Mouse (Mus musculus): ENCODE data around the gene Hypk. TPM values are rescaled to one million over a fixed set of nuclear protein-coding genes. Genes with fewer than 3 reads are reported as not detected.
"Not testable (repeated sequence)": the region's sequence is repeated elsewhere in the genome, so short reads cannot be mapped to it uniquely, and the experiment has no call there.

Hypk gene
- polyA plus RNA-seq, 1 experiment from 2014 or later, result 54.3 TPM

DNA sequence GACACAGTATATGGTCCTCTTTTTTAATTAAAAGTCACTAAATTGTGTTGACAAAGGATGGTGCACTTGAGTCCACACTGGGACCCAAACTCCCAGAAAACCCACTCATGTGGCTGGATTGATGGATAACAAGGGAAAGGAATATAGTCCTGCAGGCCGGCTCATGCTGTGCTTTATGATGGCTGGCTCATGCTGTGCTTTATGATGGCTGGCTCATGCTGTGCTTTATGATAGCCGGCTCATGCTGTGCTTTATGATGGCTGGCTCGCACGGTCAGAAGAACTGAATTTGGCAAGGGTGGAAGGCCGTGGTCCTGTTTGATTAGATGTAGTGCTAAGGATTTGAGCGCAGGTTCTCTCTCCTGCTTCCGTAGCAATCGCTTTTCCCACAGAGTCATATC, 30.5 kb downstream of the Hypk start:
- Histone ChIP-seq H3K27me3 (ENCODE audit: insufficient read depth, low read length) (no peaks in the 10 kb centered on the region), H3K4me2 (ENCODE audit: low read depth, low read length) (no peak overlapping the region), H3K4me1 (ENCODE audit: insufficient read depth) (no peaks in the 10 kb centered on the region), H3K4me3 (ENCODE audit: low read depth, low read length) (no peak overlapping the region), H3K9ac (replicated peaks) (no peak overlapping the region), H3K36me3 (replicated peaks; ENCODE audit: insufficient read depth, low read length) (no peaks in the 10 kb centered on the region), H3K27ac (ENCODE audit: low read depth) (no peak overlapping the region), H3K9me3 (ENCODE audit: low read length) (no peaks in the 10 kb centered on the region)
- no peak for ATAC-seq
- no peak for TF ChIP-seq EP300 (IDR thresholded peaks at IDR 0.05; ENCODE audit: low read depth)
- no peak for TF ChIP-seq CTCF (IDR thresholded peaks at IDR 0.05; ENCODE audit: low read depth)
- DNase-seq, result no peak
- 76% methylated on average over 8 of the region's 8 CpGs for WGBS (ENCODE audit: insufficient replicate concordance)

GRCm38 (mm10) chr2:121484403-121484802, 31.3 kb downstream of the Hypk start:
- 82% methylated on average over 1 of the region's 2 CpGs for WGBS (ENCODE audit: insufficient replicate concordance)
- not testable (repeated sequence) for H3K4me3 ChIP-seq (ENCODE audit: low read depth, low read length); H3K4me2 ChIP-seq (ENCODE audit: low read depth, low read length); H3K36me3 ChIP-seq (replicated peaks; ENCODE audit: insufficient read depth, low read length); H3K27me3 ChIP-seq (ENCODE audit: insufficient read depth, low read length); H3K4me1 ChIP-seq (ENCODE audit: insufficient read depth); H3K27ac ChIP-seq (ENCODE audit: low read depth); H3K9ac ChIP-seq (replicated peaks); H3K9me3 ChIP-seq (ENCODE audit: low read length); DNase-seq; ATAC-seq

- H3K4me1 ChIP-seq (ENCODE audit: insufficient read depth); H3K4me3 ChIP-seq (ENCODE audit: low read depth, low read length); H3K27ac ChIP-seq (ENCODE audit: low read depth); H3K9ac ChIP-seq (replicated peaks); H3K9me3 ChIP-seq (ENCODE audit: low read length); ATAC-seq; H3K27me3 ChIP-seq (ENCODE audit: insufficient read depth, low read length); H3K36me3 ChIP-seq (replicated peaks; ENCODE audit: insufficient read depth, low read length); DNase-seq; H3K4me2 ChIP-seq (ENCODE audit: low read depth, low read length): not testable (repeated sequence)
- WGBS (ENCODE audit: insufficient replicate concordance), result 50% methylated on average over 1 of the region's 6 CpGs
These were observed 48.5 kb downstream of the Hypk start for GRCm38 (mm10) chr2:121501550-121501949.

DNA sequence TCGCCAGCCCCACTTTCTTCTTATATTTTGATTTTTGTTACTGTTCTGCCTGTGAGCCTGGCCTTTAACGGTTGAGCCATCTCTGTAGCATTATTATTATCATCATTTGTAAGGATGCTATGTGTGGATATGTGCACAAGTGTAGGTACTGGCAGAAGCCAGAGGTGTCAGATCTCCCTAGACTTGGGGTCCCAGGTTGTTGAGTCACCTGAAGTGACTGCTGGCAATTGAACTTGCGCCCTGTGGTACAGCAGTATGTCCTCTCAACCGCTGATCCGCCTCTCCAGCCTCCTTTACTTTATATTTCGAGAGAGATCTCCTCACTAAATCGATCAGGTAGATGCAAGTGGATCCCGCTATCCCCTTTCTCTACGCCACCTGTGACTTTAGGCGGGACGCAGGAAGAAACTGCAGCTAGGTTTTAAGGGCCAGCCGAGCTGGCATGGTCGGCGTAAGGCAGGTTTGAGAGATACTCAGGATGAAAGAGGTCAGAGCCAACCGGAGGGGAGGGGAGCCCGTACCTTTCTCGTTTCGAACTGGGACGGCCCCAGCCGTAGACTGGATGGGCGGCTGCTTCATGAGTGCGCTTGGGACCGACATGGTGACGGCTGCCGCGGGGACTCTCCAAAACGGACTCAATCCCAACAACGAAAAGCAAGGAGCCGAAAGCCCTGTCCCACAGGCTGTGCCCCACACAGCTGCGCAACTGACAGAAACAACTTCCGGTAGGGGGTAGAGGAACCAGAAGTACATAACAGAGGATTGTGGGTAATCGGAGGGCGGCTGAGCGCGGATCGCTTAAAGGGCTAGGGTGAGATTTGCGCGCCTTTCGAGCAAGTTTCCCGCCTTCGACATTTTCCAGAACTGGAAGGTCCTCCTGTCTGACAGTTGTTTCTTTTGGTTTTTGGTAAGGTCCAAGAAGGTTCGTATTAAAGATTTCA, 53.1 kb downstream of the Hypk start, which contains the start of the genes Mfap1a and Wdr76:
Mfap1a (minus strand) TSS at position 724 of the 941 bp plus-strand sequence.
Wdr76 (plus strand) TSS at position 782 of the 941 bp plus-strand sequence.
- WGBS (ENCODE audit: insufficient replicate concordance), result 3% methylated on average over 37 of the region's 42 CpGs
- DNase-seq (peak; percentile 88), ATAC-seq (peak; percentile 96)
- H3K27ac ChIP-seq (ENCODE audit: low read depth), result peak within 1 kb of the TSS; percentile 93
- H3K27me3 ChIP-seq (ENCODE audit: insufficient read depth, low read length); H3K9me3 ChIP-seq (ENCODE audit: low read length); H3K4me1 ChIP-seq (ENCODE audit: insufficient read depth); H3K36me3 ChIP-seq (replicated peaks; ENCODE audit: insufficient read depth, low read length): not testable (repeated sequence)
- H3K9ac ChIP-seq (replicated peaks), result peak within 1 kb of the TSS; percentile 78
- peak within 1 kb of the TSS; percentile 68 for H3K4me2 ChIP-seq (ENCODE audit: low read depth, low read length)
- peak within 1 kb of the TSS; percentile 61 for H3K4me3 ChIP-seq (ENCODE audit: low read depth, low read length)
- peak; percentile 58; the same call in 1 of the 2 replicates for TF ChIP-seq EP300 (IDR thresholded peaks at IDR 0.05; ENCODE audit: low read depth)

DNA sequence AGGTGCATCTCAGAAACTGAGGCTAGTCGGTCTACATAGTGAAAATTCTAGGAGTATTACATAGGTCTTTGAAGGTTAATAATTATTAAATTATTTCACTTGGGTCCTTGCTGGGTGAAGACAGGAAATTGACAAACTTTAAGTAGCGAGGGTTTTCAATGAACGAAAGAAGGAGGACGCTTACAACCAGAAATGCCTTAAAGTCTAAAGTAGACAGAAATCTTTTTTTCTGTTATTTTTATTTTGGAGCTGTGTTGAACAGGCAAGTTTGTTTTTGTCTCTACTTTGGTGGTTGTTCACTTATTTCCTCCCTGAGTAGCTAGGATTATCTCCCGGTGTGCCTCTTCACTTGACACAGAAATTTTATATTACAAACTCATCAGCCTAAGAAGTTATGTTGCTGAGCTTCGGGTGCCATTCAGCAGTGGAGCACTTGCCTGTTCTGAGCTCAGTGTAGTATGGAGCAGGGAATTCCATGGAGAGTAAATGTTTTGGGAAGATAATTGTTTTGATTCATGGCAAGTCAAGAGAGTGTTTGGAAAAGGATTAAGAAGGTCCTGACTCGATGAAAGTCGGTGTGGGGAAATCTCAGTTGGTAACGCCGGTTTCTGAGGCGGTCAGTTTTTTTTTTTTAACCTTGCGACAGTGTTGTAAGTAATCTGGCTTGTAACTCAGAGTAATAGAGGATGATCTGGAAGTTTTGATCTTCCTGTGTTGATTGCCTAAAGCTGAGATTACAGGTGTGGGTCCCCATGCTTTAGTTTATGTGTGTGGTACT, 54.3 kb downstream of the Hypk start:
- Histone ChIP-seq H3K4me2 (ENCODE audit: low read depth, low read length) (peak overlapping the region; percentile 68), H3K9ac (replicated peaks) (peak overlapping the region; percentile 53), H3K4me1 (ENCODE audit: insufficient read depth) (peaks cover 8% of the 10 kb centered on the region), H3K36me3 (replicated peaks; ENCODE audit: insufficient read depth, low read length) (peaks cover 13% of the 10 kb centered on the region), H3K4me3 (ENCODE audit: low read depth, low read length) (peak overlapping the region; percentile 61), H3K9me3 (ENCODE audit: low read length) (no peaks in the 10 kb centered on the region), H3K27me3 (ENCODE audit: insufficient read depth, low read length) (no peaks in the 10 kb centered on the region), H3K27ac (ENCODE audit: low read depth) (peak overlapping the region; percentile 93; the same call in 1 of the 2 replicates)
- 6% methylated on average over 12 of the region's 12 CpGs for WGBS (ENCODE audit: insufficient replicate concordance)
- no peak for ATAC-seq
- TF ChIP-seq EP300 (IDR thresholded peaks at IDR 0.05; ENCODE audit: low read depth) (no peak), CTCF (IDR thresholded peaks at IDR 0.05; ENCODE audit: low read depth) (no peak)
- no peak for DNase-seq

GRCm38 (mm10) chr2:121507951-121508330, 54.9 kb downstream of the Hypk start:
- peak overlapping the region; percentile 61 for H3K4me3 ChIP-seq (ENCODE audit: low read depth, low read length)
- DNase-seq (no peak), ATAC-seq (no peak)
- peaks cover 8% of the 10 kb centered on the region for H3K4me1 ChIP-seq (ENCODE audit: insufficient read depth)
- no peak overlapping the region for H3K27ac ChIP-seq (ENCODE audit: low read depth)
- H3K27me3 ChIP-seq (ENCODE audit: insufficient read depth, low read length), result no peaks in the 10 kb centered on the region
- peak overlapping the region; percentile 53; the same call in 1 of the 2 replicates for H3K9ac ChIP-seq (replicated peaks)
- TF ChIP-seq CTCF (IDR thresholded peaks at IDR 0.05; ENCODE audit: low read depth), result no peak
- no peak for TF ChIP-seq EP300 (IDR thresholded peaks at IDR 0.05; ENCODE audit: low read depth)
- 70% methylated on average over 2 of the region's 2 CpGs for WGBS (ENCODE audit: insufficient replicate concordance)
- H3K9me3 ChIP-seq (ENCODE audit: low read length), result no peaks in the 10 kb centered on the region
- peak overlapping the region; percentile 68 for H3K4me2 ChIP-seq (ENCODE audit: low read depth, low read length)
- peaks cover 13% of the 10 kb centered on the region for H3K36me3 ChIP-seq (replicated peaks; ENCODE audit: insufficient read depth, low read length)

Small RNA genes within 50 kb of the gene (microRNA-seq; reads per million reads assigned to microRNA genes)
- not detected for gene Gm22953

Other genes with a start within 250 kb of the Hypk start
- 4.8 and 5.7 TPM in 2 replicates for gene Trp53bp1, start 181.9 kb upstream of the Hypk start, polyA plus RNA-seq (2015; fragmentation: Nextera tagmentation; extraction: Ambion mirVana)
- 0.02 and 0.04 TPM in 2 replicates for gene Map1a, start 163.7 kb upstream of the Hypk start, polyA plus RNA-seq (2015; fragmentation: Nextera tagmentation; extraction: Ambion mirVana)
- gene Ppip5k1, start 97.9 kb upstream of the Hypk start, polyA plus RNA-seq (2015; fragmentation: Nextera tagmentation; extraction: Ambion mirVana), result 2.3 and 3.5 TPM in 2 replicates
- 0.54 and 0.68 TPM in 2 replicates for gene Ckmt1, start 95.6 kb upstream of the Hypk start, polyA plus RNA-seq (2015; fragmentation: Nextera tagmentation; extraction: Ambion mirVana)
- not detected in 2 replicates for gene Strc, start 66.1 kb upstream of the Hypk start, polyA plus RNA-seq (2015; fragmentation: Nextera tagmentation; extraction: Ambion mirVana)
- gene Pdia3, start 39.5 kb upstream of the Hypk start, polyA plus RNA-seq (2015; fragmentation: Nextera tagmentation; extraction: Ambion mirVana), result 231 and 233 TPM in 2 replicates
- gene Catsper2, start 39.5 kb upstream of the Hypk start, polyA plus RNA-seq (2015; fragmentation: Nextera tagmentation; extraction: Ambion mirVana), result 1.5 TPM in 2 replicates
- 1.9 and 2.1 TPM in 2 replicates for gene Ell3, start 9.0 kb upstream of the Hypk start, polyA plus RNA-seq (2015; fragmentation: Nextera tagmentation; extraction: Ambion mirVana)
- gene Serf2, start 4.1 kb upstream of the Hypk start, polyA plus RNA-seq (2015; fragmentation: Nextera tagmentation; extraction: Ambion mirVana), result 264 and 266 TPM in 2 replicates
- not detected in 2 replicates for gene Serinc4, start 3.5 kb downstream of the Hypk start, polyA plus RNA-seq (2015; fragmentation: Nextera tagmentation; extraction: Ambion mirVana)
- gene Mfap1b, start 20.8 kb downstream of the Hypk start, polyA plus RNA-seq (2015; fragmentation: Nextera tagmentation; extraction: Ambion mirVana), result 13.2 and 13.9 TPM in 2 replicates
- 7.8 and 8.2 TPM in 2 replicates for gene Mfap1a, start 53.4 kb downstream of the Hypk start, polyA plus RNA-seq (2015; fragmentation: Nextera tagmentation; extraction: Ambion mirVana)
- 4.2 and 5.0 TPM in 2 replicates for gene Wdr76, start 53.4 kb downstream of the Hypk start, polyA plus RNA-seq (2015; fragmentation: Nextera tagmentation; extraction: Ambion mirVana)